Mouse (Mus musculus): ENCODE measurements around the gene Vrk1. TPM values are rescaled to one million over a fixed set of nuclear protein-coding genes. Genes with fewer than 3 reads are reported as not detected.

The Vrk1 gene
- polyA plus RNA-seq, 1 experiment from 2014 or later = 68.3 TPM

GRCm38 (mm10) chr12:105972673-105973072 lies 37.4 kb upstream of the Vrk1 start:
- Histone ChIP-seq H3K9me3 (ENCODE audit: control insufficient read depth, low read length) (peaks cover 4% of the 10 kb centered on the region; the same call in 1 of the 2 replicates), H3K36me3 (ENCODE audit: control insufficient read depth, insufficient read depth) (no peaks in the 10 kb centered on the region), H3K27me3 (replicated peaks; ENCODE audit: control insufficient read depth, insufficient read depth, low read length) (no peaks in the 10 kb centered on the region), H3K9ac (replicated peaks; ENCODE audit: low read depth, low read length) (no peak overlapping the region), H3K4me3 (replicated peaks; ENCODE audit: low read length) (no peak overlapping the region), H3K27ac (ENCODE audit: low read length) (no peak overlapping the region), H3K4me2 (ENCODE audit: low read length) (no peak overlapping the region), H3K4me1 (replicated peaks; ENCODE audit: control insufficient read depth, insufficient read depth, low read length) (peaks cover 16% of the 10 kb centered on the region)
- 87% methylated on average over 8 of the region's 8 CpGs for WGBS
- peak; percentile 32; the same call in 1 of the 2 replicates for ATAC-seq

- Histone ChIP-seq H3K4me3 (replicated peaks; ENCODE audit: low read length) (no peak overlapping the region), H3K36me3 (ENCODE audit: control insufficient read depth, insufficient read depth) (no peaks in the 10 kb centered on the region), H3K4me1 (replicated peaks; ENCODE audit: control insufficient read depth, insufficient read depth, low read length) (peaks cover 11% of the 10 kb centered on the region), H3K4me2 (ENCODE audit: low read length) (no peak overlapping the region), H3K9ac (replicated peaks; ENCODE audit: low read depth, low read length) (no peak overlapping the region), H3K27ac (ENCODE audit: low read length) (0 out of 2 replicates have a peak overlapping the region, but pooled peaks have one; percentile 27), H3K9me3 (ENCODE audit: control insufficient read depth, low read length) (peaks cover 4% of the 10 kb centered on the region; the same call in 1 of the 2 replicates), H3K27me3 (replicated peaks; ENCODE audit: control insufficient read depth, insufficient read depth, low read length) (no peaks in the 10 kb centered on the region)
- WGBS = 13% methylated on average over 9 of the region's 9 CpGs
- peak; percentile 61 for ATAC-seq
These were observed 36.3 kb upstream of the Vrk1 start for GRCm38 (mm10) chr12:105973691-105974090.

- H3K27me3 ChIP-seq (replicated peaks; ENCODE audit: control insufficient read depth, insufficient read depth, low read length) = no peaks in the 10 kb centered on the region
- no peaks in the 10 kb centered on the region for H3K36me3 ChIP-seq (ENCODE audit: control insufficient read depth, insufficient read depth)
- H3K27ac ChIP-seq (ENCODE audit: low read length) = no peak overlapping the region
- H3K4me1 ChIP-seq (replicated peaks; ENCODE audit: control insufficient read depth, insufficient read depth, low read length) = peaks cover 11% of the 10 kb centered on the region
- H3K9ac ChIP-seq (replicated peaks; ENCODE audit: low read depth, low read length) = no peak overlapping the region
- no peak overlapping the region for H3K4me2 ChIP-seq (ENCODE audit: low read length)
- ATAC-seq = peak; percentile 47
- 4% methylated on average over 5 of the region's 5 CpGs for WGBS
- H3K9me3 ChIP-seq (ENCODE audit: control insufficient read depth, low read length) = peaks cover 4% of the 10 kb centered on the region; the same call in 1 of the 2 replicates
- no peak overlapping the region for H3K4me3 ChIP-seq (replicated peaks; ENCODE audit: low read length)
These were observed 35.9 kb upstream of the Vrk1 start for GRCm38 (mm10) chr12:105974107-105974506.

- H3K4me3 ChIP-seq (replicated peaks; ENCODE audit: low read length) = no peak overlapping the region
- no peak for ATAC-seq
- no peak overlapping the region for H3K9ac ChIP-seq (replicated peaks; ENCODE audit: low read depth, low read length)
- no peaks in the 10 kb centered on the region; the same call in 1 of the 2 replicates for H3K9me3 ChIP-seq (ENCODE audit: control insufficient read depth, low read length)
- H3K4me1 ChIP-seq (replicated peaks; ENCODE audit: control insufficient read depth, insufficient read depth, low read length) = no peaks in the 10 kb centered on the region; the same call in 1 of the 2 replicates
- no peaks in the 10 kb centered on the region for H3K27me3 ChIP-seq (replicated peaks; ENCODE audit: control insufficient read depth, insufficient read depth, low read length)
- no peak overlapping the region for H3K27ac ChIP-seq (ENCODE audit: low read length)
- WGBS = 26% methylated on average over 12 of the region's 16 CpGs
- H3K4me2 ChIP-seq (ENCODE audit: low read length) = no peak overlapping the region
- no peaks in the 10 kb centered on the region for H3K36me3 ChIP-seq (ENCODE audit: control insufficient read depth, insufficient read depth)
These were observed 28.7 kb upstream of the Vrk1 start for GRCm38 (mm10) chr12:105981121-105981973.

GRCm38 (mm10) chr12:105981974-105982305 lies 28.1 kb upstream of the Vrk1 start:
- H3K36me3 ChIP-seq (ENCODE audit: control insufficient read depth, insufficient read depth) = no peaks in the 10 kb centered on the region
- no peaks in the 10 kb centered on the region for H3K27me3 ChIP-seq (replicated peaks; ENCODE audit: control insufficient read depth, insufficient read depth, low read length)
- 86% methylated on average over 6 of the region's 7 CpGs for whole genome bisulfite sequencing
- H3K9ac ChIP-seq (replicated peaks; ENCODE audit: low read depth, low read length) = no peak overlapping the region
- no peak overlapping the region for H3K4me2 ChIP-seq (ENCODE audit: low read length)
- H3K27ac ChIP-seq (ENCODE audit: low read length) = no peak overlapping the region
- H3K9me3 ChIP-seq (ENCODE audit: control insufficient read depth, low read length) = no peaks in the 10 kb centered on the region; the same call in 1 of the 2 replicates
- H3K4me1 ChIP-seq (replicated peaks; ENCODE audit: control insufficient read depth, insufficient read depth, low read length) = no peaks in the 10 kb centered on the region; the same call in 1 of the 2 replicates
- no peak for ATAC-seq
- no peak overlapping the region for H3K4me3 ChIP-seq (replicated peaks; ENCODE audit: low read length)

GRCm38 (mm10) chr12:105982598-105982997 lies 27.4 kb upstream of the Vrk1 start:
- no peak for ATAC-seq
- WGBS = 67% methylated on average over 6 of the region's 6 CpGs
- H3K36me3 ChIP-seq (ENCODE audit: control insufficient read depth, insufficient read depth) = no peaks in the 10 kb centered on the region
- no peak overlapping the region for H3K4me3 ChIP-seq (replicated peaks; ENCODE audit: low read length)
- H3K4me1 ChIP-seq (replicated peaks; ENCODE audit: control insufficient read depth, insufficient read depth, low read length) = peaks cover 4% of the 10 kb centered on the region
- no peaks in the 10 kb centered on the region for H3K27me3 ChIP-seq (replicated peaks; ENCODE audit: control insufficient read depth, insufficient read depth, low read length)
- no peaks in the 10 kb centered on the region; the same call in 1 of the 2 replicates for H3K9me3 ChIP-seq (ENCODE audit: control insufficient read depth, low read length)
- no peak overlapping the region for H3K27ac ChIP-seq (ENCODE audit: low read length)
- H3K4me2 ChIP-seq (ENCODE audit: low read length) = no peak overlapping the region
- H3K9ac ChIP-seq (replicated peaks; ENCODE audit: low read depth, low read length) = no peak overlapping the region

GRCm38 (mm10) chr12:105983499-105983898 lies 26.5 kb upstream of the Vrk1 start:
- 95% methylated on average over 9 of the region's 9 CpGs for WGBS
- Histone ChIP-seq H3K27me3 (replicated peaks; ENCODE audit: control insufficient read depth, insufficient read depth, low read length) (no peaks in the 10 kb centered on the region), H3K4me3 (replicated peaks; ENCODE audit: low read length) (no peak overlapping the region), H3K9me3 (ENCODE audit: control insufficient read depth, low read length) (no peaks in the 10 kb centered on the region; the same call in 1 of the 2 replicates), H3K9ac (replicated peaks; ENCODE audit: low read depth, low read length) (no peak overlapping the region), H3K27ac (ENCODE audit: low read length) (no peak overlapping the region), H3K4me2 (ENCODE audit: low read length) (no peak overlapping the region), H3K4me1 (replicated peaks; ENCODE audit: control insufficient read depth, insufficient read depth, low read length) (peaks cover 5% of the 10 kb centered on the region), H3K36me3 (ENCODE audit: control insufficient read depth, insufficient read depth) (no peaks in the 10 kb centered on the region)
- ATAC-seq = no peak

- ATAC-seq = no peak
- H3K36me3 ChIP-seq (ENCODE audit: control insufficient read depth, insufficient read depth) = no peaks in the 10 kb centered on the region
- H3K9ac ChIP-seq (replicated peaks; ENCODE audit: low read depth, low read length) = no peak overlapping the region
- no peaks in the 10 kb centered on the region for H3K27me3 ChIP-seq (replicated peaks; ENCODE audit: control insufficient read depth, insufficient read depth, low read length)
- H3K9me3 ChIP-seq (ENCODE audit: control insufficient read depth, low read length) = no peaks in the 10 kb centered on the region; the same call in 1 of the 2 replicates
- 95% methylated on average over 4 of the region's 4 CpGs for WGBS
- H3K4me1 ChIP-seq (replicated peaks; ENCODE audit: control insufficient read depth, insufficient read depth, low read length) = peaks cover 13% of the 10 kb centered on the region
- no peak overlapping the region for H3K4me3 ChIP-seq (replicated peaks; ENCODE audit: low read length)
- no peak overlapping the region for H3K4me2 ChIP-seq (ENCODE audit: low read length)
- no peak overlapping the region for H3K27ac ChIP-seq (ENCODE audit: low read length)
These were observed 21.6 kb upstream of the Vrk1 start for GRCm38 (mm10) chr12:105988434-105988833.

- Histone ChIP-seq H3K4me3 (replicated peaks; ENCODE audit: low read length) (no peak overlapping the region), H3K9ac (replicated peaks; ENCODE audit: low read depth, low read length) (no peak overlapping the region), H3K4me1 (replicated peaks; ENCODE audit: control insufficient read depth, insufficient read depth, low read length) (peaks cover 14% of the 10 kb centered on the region), H3K27me3 (replicated peaks; ENCODE audit: control insufficient read depth, insufficient read depth, low read length) (no peaks in the 10 kb centered on the region), H3K9me3 (ENCODE audit: control insufficient read depth, low read length) (no peaks in the 10 kb centered on the region), H3K4me2 (ENCODE audit: low read length) (no peak overlapping the region), H3K27ac (ENCODE audit: low read length) (0 out of 2 replicates have a peak overlapping the region, but pooled peaks have one; percentile 2), H3K36me3 (ENCODE audit: control insufficient read depth, insufficient read depth) (no peaks in the 10 kb centered on the region)
- 14% methylated on average over 5 of the region's 5 CpGs for WGBS
- peak; percentile 39 for ATAC-seq
These were observed 17.3 kb upstream of the Vrk1 start for GRCm38 (mm10) chr12:105992756-105993155.
